Mouse (Mus musculus) left cerebral cortex, postnatal 10 days (tissue): Measurements from ENCODE around the gene Cyth4. TPM values are rescaled to one million over a fixed set of nuclear protein-coding genes. Genes with fewer than 3 reads are reported as not detected.

ENCODE experiments used
- DNase-seq, 2 experiments: peaks; one replicate each; pipeline ENCODE4 v3.0.0; 2021 to 2022; ENCODE audit warnings: low spot score in 2 of 2, mixed read lengths in 1 of 2; ENCODE audit errors: extremely low spot score in 1 of 2
- intact Hi-C: fragments of 180-260 bp; cut with DNase I; formaldehyde crosslinking; loops from one replicate; pipeline ENCODE4 v1.15.1; 2025
- total RNA-seq, 2 experiments: library from RNA; stranded (reverse); gene quantifications; 2 replicates each; pipeline ENCODE4 v1.2.3; 2021

Cyth4 gene
- 10 to 100 TPM; 10.4 to 11.6 TPM for total RNA-seq

- intact Hi-C loops = no loop called here
- DNase-seq = peak in 1 of 2 experiments; percentile 86
Measured at GRCm38 (mm10) chr15:78596914-78597313, at the start of gene Cyth4. Gene Cyth4, plus strand, starts transcription at chr15:78597047.

DNA sequence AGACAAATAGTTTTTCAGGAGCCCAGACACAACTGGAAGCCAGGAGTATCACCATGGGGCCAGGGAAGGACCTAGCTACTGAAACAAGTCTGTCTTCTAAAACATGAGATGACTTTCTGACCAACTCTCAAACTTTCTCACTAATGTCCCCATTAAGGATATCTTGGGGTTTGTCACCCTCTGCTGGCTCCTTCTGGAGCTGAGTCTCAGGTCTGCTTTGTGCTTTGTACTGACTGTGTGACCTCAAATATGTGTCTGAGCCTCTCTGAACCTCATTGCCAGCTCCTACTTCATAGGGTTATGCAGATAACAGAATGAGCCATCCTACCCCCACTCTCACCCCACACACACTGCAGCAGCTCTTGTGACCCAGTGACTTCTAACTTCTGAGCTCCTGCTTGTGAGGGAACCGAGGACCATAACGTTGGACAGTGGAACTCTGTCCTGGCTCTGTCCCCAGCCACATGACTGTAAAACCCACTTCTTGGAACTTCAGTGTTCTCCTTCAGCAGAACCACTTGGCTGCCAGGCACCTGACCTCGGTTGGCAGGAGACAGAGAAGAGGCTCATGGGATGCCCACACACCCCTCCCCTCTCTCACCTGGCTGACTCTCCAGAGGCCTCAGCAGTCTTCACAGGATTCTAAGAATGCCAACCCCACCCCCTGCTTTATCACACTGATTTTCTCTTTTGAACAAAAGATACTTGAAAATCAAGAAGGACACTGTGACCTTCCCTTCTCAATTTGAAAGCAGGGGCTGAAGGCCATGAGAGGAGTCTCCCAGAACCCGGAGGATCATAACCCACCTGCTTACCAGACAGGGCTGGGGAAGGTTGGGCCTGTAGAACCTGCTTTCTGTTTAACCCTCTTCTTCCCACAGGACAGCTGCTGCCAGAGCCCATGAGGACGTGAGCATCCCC is 49.2 kb upstream of the Cyth4 start:
- intact Hi-C loops = no loop called here
- no peak for DNase-seq

GRCm38 (mm10) chr15:78548336-78548665 is 48.5 kb upstream of the Cyth4 start:
- DNase-seq = no peak
- intact Hi-C loops = no loop called here

DNA sequence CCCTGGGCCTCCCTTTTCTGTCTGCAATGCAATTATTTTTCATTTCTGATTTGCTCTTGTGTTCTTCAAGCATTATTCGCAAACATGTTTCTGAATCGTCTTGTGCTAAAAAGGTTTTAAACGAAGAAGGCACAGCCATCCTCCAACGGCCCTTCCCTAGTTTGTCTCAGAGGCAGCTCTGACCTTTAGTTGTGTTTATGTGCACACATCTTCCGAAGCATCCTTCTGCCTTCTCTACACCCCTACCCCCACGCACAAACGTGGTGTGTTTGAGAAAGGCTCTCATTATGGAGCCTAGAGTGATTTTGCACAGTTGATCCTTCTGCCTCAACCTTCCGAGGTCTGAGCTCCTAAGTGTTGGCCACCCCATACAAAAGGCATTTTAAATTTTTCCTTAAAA is 48.1 kb upstream of the Cyth4 start:
- intact Hi-C loops = no loop called here
- DNase-seq = no peak

GRCm38 (mm10) chr15:78549189-78549734 is 47.6 kb upstream of the Cyth4 start:
- DNase-seq = no peak
- intact Hi-C loops = no loop called here

DNA sequence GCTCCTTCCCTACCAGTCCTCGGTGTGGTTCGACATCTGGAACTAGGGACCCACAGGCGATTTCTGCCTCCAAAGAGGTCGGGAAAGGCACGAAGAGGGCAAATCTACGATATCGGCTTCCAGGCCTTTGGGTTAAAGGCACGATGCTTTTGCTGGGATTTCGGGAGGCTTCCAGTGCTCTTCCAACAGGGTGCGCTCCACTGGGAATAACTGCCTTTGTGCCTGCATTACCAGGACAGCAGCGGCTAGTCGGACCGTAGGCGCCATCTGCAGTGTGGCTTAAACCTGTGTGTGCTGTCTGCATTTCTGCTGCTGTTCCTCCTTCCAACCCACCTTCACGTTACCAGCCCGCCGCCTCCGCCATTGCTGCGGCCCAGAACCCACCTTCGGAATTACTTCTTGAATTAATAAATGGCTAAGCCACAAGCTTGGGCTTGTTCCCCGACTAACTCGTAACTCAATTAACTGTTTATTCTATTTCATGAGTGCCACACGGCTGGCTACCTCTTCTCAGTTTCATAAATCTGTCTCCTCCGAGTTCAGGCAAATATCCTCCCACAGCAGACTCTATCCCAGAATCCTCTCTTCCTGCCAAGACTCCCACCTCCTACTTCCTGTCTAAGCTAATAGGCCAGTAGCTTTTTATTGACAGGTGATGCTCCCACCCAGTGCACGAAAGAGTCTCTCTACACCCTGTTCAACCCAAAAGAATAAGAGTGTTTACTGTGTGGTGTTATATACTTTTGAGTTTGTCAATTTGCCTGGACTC is 42.1 kb upstream of the Cyth4 start:
- no peak for DNase-seq
- intact Hi-C loops = no loop called here

DNA sequence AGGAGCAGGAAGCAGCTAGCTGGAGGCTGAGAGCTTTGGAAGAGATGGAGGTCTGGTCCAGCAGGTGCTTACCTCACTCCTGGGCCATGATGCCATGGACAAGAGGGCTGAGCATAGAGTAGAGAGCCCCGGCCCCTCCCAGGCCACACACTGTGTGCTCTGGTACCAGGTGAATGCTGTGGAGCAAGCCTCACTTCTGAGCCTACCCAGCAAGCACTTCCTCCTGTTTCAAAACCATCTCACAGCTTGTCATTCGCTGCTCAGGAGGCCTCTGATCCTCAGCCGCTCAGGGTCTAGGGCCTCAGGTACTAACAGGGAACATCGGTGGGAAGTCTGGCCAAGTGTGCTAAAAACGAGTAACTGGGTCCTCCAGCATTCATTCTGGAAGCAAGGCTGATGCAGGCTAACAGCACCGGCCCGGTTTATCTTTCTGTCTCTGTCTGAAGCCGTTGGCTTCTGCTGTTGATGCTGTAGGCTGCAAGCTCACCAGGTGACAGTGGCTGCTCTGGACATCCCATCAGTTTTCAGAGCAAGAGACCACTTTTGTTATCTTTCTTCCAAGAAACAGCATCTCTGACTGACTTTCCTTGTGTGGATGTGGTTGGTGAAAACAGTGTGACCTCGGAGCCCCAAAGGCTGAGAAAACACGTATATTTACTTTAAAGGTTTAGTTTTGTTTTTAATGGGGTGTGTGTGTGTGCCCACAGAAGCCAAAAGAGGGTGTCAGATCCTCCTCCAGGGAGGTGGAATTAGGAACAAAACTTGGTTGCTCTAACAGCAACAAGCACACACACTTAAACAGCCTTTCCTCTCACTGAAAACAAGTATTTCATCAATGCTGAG is 38.9 kb upstream of the Cyth4 start:
- intact Hi-C loops = no loop called here
- DNase-seq = no peak

GRCm38 (mm10) chr15:78559141-78559979 is 37.5 kb upstream of the Cyth4 start:
- DNase-seq = no peak

DNA sequence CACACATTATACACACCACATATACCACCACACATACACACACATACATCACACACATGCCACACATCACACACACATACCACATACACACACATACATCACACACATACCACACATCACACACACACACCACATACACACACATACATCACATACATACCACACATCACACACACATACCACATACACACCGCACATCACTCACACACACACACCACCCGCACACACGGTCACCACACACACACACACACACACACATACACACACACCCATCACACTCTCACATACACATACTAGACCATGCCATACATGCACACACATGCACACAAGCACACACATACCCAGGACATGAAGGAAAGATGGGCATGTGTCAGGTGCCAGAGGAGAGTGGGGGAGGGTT is 33.5 kb upstream of the Cyth4 start:
- intact Hi-C loops = no loop called here
- no peak for DNase-seq

More at GRCm38 (mm10) chr15:78559141-78559979, 37.5 kb upstream of the Cyth4 start:
- intact Hi-C loops = no loop called here

DNA sequence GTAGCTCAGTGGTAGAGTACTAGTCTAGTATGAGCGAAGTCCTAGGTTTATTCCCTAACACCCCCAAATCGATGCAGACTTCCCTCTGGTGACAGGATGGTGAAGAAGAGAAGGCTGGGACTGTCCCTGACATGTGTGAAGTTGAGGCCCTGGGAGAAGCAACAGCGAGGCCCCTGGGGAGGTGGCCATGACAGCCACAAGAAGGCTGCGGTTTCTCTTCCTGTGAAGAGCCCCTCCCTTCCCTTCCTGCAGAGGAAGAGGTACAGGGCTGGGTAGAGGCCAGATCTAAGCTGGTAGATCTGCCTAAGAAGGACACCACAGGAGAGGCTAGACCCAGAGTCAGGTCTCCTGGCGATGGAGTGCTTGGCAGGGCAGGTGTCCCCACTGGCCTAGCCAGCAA is 32.9 kb upstream of the Cyth4 start:
- intact Hi-C loops = no loop called here
- DNase-seq = no peak

- intact Hi-C loops = no loop called here
- DNase-seq = no peak
Measured at GRCm38 (mm10) chr15:78564764-78565435, 31.9 kb upstream of the Cyth4 start.

GRCm38 (mm10) chr15:78567608-78568120 is 29.2 kb upstream of the Cyth4 start:
- DNase-seq = no peak
- intact Hi-C loops = no loop called here

GRCm38 (mm10) chr15:78570170-78570569 is 26.7 kb upstream of the Cyth4 start:
- no peak for DNase-seq
- intact Hi-C loops = no loop called here

- DNase-seq = no peak
- intact Hi-C loops = no loop called here
Measured at GRCm38 (mm10) chr15:78571554-78572269, 25.1 kb upstream of the Cyth4 start.

GRCm38 (mm10) chr15:78572270-78572600 is 24.6 kb upstream of the Cyth4 start:
- DNase-seq = no peak
- intact Hi-C loops = no loop called here

GRCm38 (mm10) chr15:78572658-78573397 is 24.0 kb upstream of the Cyth4 start, which contains the start of gene Rac2:
Gene Rac2, minus strand, starts transcription at chr15:78572783.
- intact Hi-C loops = no loop called here
- DNase-seq = no peak
